Mouse (Mus musculus) forebrain, embryonic 14.5 days (tissue): Measurements from ENCODE around the gene Atxn7l3. TPM values are rescaled to one million over a fixed set of nuclear protein-coding genes. Genes with fewer than 3 reads are reported as not detected.
A peak's percentile ranks its signal among the peaks of the same experiment; 100 is the strongest.

Experiments
- ATAC-seq: fragments of 200-750 bp; cut with Nextera tagmentation; 2 replicates; pipeline ENCODE4 v1.8.0; 2017; ENCODE audit warnings: mild to moderate bottlenecking, moderate library complexity
- DNase-seq: peaks from one replicate; pipeline ENCODE4 v3.0.0-alpha.2; 2015; ENCODE audit warnings: low spot score
- H3K27ac ChIP-seq: fragments of 300-500 bp; sonication (generic); 2 replicates; pipeline ENCODE4 v1.5.1; 2014; ENCODE audit warnings: low read depth, mild to moderate bottlenecking, control low read depth, low read length, moderate library complexity
- H3K27me3 ChIP-seq: fragments of 300-500 bp; sonication (generic); replicated peaks from 2 replicates; pipeline ENCODE4 v1.6.1; 2014; ENCODE audit warnings: low read length, control low read depth, mixed read lengths; ENCODE audit not compliant: control insufficient read depth, insufficient read depth
- H3K36me3 ChIP-seq: fragments of 300-500 bp; sonication (generic); 2 replicates; pipeline ENCODE4 v1.6.1; 2014; ENCODE audit warnings: low read length, control low read depth; ENCODE audit not compliant: control insufficient read depth, insufficient read depth
- H3K4me1 ChIP-seq: fragments of 300-500 bp; sonication (generic); 2 replicates; pipeline ENCODE4 v1.6.1; 2014; ENCODE audit warnings: antibody characterized with exemption, low read length, control low read depth; ENCODE audit not compliant: control insufficient read depth, insufficient read depth
- H3K4me2 ChIP-seq: fragments of 300-500 bp; sonication (generic); 2 replicates; pipeline ENCODE4 v1.6.1; 2014; ENCODE audit warnings: mild to moderate bottlenecking, control low read depth, low read length
- H3K4me3 ChIP-seq: fragments of 300-500 bp; sonication (generic); 2 replicates; pipeline ENCODE4 v1.5.1; 2014; ENCODE audit warnings: low read depth, low read length, control low read depth
- H3K9ac ChIP-seq: fragments of 300-500 bp; sonication (generic); 2 replicates; pipeline ENCODE4 v1.6.1; 2014; ENCODE audit warnings: mild to moderate bottlenecking, low read length, control low read depth, moderate library complexity
- H3K9me3 ChIP-seq: fragments of 300-500 bp; sonication (generic); replicated peaks from 2 replicates; pipeline ENCODE4 v1.6.1; 2016; ENCODE audit warnings: low read length, control low read depth, mixed read lengths; ENCODE audit not compliant: control insufficient read depth
- WGBS: fragments of 180-500 bp; shearing (Covaris S2); extraction: QIAGEN DNeasy Blood & Tissue Kit; methylation state at CpG from one replicate; pipeline ENCODE4 v1.1.7; 2014; 5-methylcytosine and 5-hydroxymethylcytosine counted together
- polyA plus RNA-seq: library from polyadenylated mRNA; unstranded; fragments of >200 nt; fragmentation: Nextera tagmentation; extraction: Ambion mirVana; gene quantifications from 2 replicates; pipeline ENCODE4 v1.2.1, GENCODE M21; 2014

Atxn7l3 gene
- 25.2 and 28.7 TPM in 2 replicates for polyA plus RNA-seq

DNA sequence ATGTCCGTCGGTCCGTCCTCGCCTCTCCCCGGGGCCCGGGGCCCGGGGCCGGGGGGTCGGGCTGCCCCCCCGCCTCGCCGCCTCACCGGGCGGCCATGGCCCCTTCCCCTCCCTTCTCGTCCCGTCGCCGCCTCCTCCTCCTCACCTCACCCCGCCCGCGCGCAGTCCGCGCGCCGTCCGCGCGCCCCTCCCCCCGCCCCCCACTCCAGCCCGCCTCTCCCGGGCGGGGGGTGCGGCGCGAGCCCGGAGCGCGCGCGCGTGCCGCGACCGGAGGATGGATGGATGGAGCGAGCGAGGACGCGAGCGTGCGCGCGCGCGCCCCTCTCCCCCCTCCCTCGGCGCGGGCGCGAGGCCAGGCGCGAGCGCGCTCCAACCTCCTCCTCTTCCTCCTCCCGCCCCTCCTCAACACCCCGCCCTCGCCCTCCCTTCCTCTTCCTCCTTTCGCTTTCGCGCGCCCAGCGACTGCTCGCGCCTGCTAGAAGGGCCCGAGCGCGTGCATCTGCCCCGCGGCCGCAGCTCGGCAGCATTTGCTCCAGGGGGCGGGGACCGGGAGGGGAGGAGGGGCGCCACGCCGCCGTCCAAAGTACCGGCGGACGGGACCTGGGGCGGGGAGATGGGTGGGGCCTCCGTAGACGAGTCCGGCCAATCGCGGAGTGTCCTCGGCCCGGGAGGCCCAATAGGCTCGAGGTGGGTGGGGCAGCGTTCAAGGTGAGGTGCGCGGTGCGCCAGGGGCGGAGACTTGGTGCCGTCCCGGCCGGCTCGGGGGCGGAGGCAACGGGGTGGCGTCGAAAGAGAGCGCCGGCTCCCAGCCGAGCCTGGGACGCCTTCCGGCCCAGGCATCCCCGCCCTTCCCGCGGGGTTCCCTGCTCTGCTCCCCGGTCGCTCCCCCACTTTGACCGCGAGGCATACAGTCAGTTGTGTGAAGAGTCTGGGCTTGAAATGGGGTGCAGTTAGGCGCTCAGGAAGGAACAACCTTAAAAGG is at the start of gene Atxn7l3:
TSS of gene Atxn7l3 (minus strand) at position 141 of the 982 bp plus-strand sequence.
- Histone ChIP-seq H3K36me3 (peaks cover 22% of the 10 kb centered on the region), H3K4me1 (peaks cover 8% of the 10 kb centered on the region), H3K4me2 (peak within 1 kb of the TSS; percentile 94), H3K9me3 (no peaks in the 10 kb centered on the region), H3K27ac (peak within 1 kb of the TSS; percentile 99), H3K27me3 (no peaks in the 10 kb centered on the region), H3K4me3 (peak within 1 kb of the TSS; percentile 89), H3K9ac (peak within 1 kb of the TSS; percentile 96)
- 0% methylated on average over 43 of the region's 125 CpGs for WGBS
- DNase-seq (peak; percentile 99), ATAC-seq (peak; percentile 96)

DNA sequence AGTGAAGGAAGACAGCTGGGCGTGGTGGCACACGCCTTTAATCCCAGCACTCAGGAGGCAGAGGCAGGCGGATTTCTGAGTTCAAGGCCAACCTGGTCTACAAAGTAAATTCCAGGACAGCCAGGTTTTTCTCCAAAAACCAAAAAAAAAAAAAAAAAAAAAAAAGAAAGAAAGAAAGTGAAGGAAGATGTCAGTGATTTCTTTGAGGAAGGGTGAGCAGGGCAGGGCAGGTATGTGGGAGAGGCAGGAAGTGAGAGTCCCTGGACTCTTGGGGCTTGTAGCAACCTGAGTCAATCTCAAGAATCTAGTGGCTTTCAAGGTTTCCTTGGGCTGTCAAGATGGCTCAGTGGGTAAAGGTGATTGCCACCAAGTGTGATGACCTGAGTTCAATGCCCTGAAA is 48.0 kb upstream of the Atxn7l3 start:
- no peak overlapping the region for H3K9ac ChIP-seq
- DNase-seq (no peak), ATAC-seq (no peak)
- H3K9me3 ChIP-seq: no peaks in the 10 kb centered on the region
- no peak overlapping the region for H3K4me3 ChIP-seq
- no peak overlapping the region for H3K4me2 ChIP-seq
- 90% methylated on average over 3 of the region's 3 CpGs for WGBS
- H3K27ac ChIP-seq: no peak overlapping the region
- H3K36me3 ChIP-seq: no peaks in the 10 kb centered on the region
- H3K4me1 ChIP-seq: no peaks in the 10 kb centered on the region
- H3K27me3 ChIP-seq: no peaks in the 10 kb centered on the region

GRCm38 (mm10) chr11:102342742-102343141 is 46.3 kb upstream of the Atxn7l3 start:
- 68% methylated on average over 12 of the region's 12 CpGs for WGBS
- no peaks in the 10 kb centered on the region for H3K27me3 ChIP-seq
- ATAC-seq: no peak
- H3K4me1 ChIP-seq: peaks cover 2% of the 10 kb centered on the region; the same call in 1 of the 2 replicates
- no peak overlapping the region for H3K4me3 ChIP-seq
- no peak overlapping the region for H3K27ac ChIP-seq
- no peak overlapping the region for H3K9ac ChIP-seq
- H3K4me2 ChIP-seq: no peak overlapping the region
- DNase-seq: no peak
- no peaks in the 10 kb centered on the region for H3K36me3 ChIP-seq
- H3K9me3 ChIP-seq: no peaks in the 10 kb centered on the region

DNA sequence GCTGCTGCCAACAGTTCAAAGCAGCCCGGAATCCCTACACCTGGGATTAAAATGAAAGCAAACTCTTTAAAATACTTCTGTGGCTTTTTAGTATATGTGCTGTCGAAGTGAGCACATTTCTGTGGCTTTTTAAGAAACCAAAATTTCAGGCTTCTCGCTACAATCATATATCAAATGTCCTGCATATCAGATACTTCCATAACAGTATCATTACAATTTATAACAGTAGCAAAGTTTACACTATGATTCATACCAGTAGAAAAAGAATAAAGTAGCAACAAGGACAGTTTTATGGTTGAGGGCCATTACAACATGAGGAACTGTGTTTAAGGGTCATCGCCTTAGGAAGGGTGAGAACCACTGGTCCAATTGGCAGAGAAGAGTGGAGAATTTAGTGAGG is 44.7 kb upstream of the Atxn7l3 start:
- no peaks in the 10 kb centered on the region for H3K36me3 ChIP-seq
- H3K4me3 ChIP-seq: no peak overlapping the region
- H3K9ac ChIP-seq: no peak overlapping the region
- H3K4me2 ChIP-seq: no peak overlapping the region
- DNase-seq: no peak
- no peaks in the 10 kb centered on the region for H3K9me3 ChIP-seq
- 88% methylated on average over 4 of the region's 4 CpGs for WGBS
- no peaks in the 10 kb centered on the region for H3K27me3 ChIP-seq
- no peak for ATAC-seq
- H3K27ac ChIP-seq: no peak overlapping the region
- peaks cover 2% of the 10 kb centered on the region; the same call in 1 of the 2 replicates for H3K4me1 ChIP-seq

DNA sequence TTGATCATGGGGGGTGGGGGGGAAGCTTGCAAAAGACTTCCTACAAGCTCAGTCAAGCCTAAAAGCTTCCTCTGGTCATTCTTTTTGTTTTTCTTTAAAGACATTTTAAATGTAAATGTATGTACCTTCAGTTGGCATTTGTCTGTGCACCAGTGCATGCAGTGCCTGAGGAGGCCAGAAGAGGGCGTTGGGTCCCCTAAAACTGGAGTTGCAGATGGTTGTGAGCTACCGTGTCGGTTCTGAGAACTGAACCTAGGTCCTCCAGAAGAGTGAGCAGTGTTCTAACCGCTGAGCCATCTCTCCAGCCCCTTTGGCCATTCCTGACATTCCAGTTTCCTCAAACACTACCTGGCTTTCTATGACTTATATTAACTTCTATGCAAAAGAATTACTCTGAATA is 43.2 kb upstream of the Atxn7l3 start:
- H3K27me3 ChIP-seq: no peaks in the 10 kb centered on the region
- H3K9ac ChIP-seq: no peak overlapping the region
- WGBS: 67% methylated on average over 4 of the region's 4 CpGs
- DNase-seq (no peak), ATAC-seq (no peak)
- H3K4me1 ChIP-seq: peaks cover 7% of the 10 kb centered on the region; the same call in 1 of the 2 replicates
- H3K4me2 ChIP-seq: no peak overlapping the region
- H3K27ac ChIP-seq: no peak overlapping the region
- H3K36me3 ChIP-seq: no peaks in the 10 kb centered on the region
- no peaks in the 10 kb centered on the region for H3K9me3 ChIP-seq
- no peak overlapping the region for H3K4me3 ChIP-seq

DNA sequence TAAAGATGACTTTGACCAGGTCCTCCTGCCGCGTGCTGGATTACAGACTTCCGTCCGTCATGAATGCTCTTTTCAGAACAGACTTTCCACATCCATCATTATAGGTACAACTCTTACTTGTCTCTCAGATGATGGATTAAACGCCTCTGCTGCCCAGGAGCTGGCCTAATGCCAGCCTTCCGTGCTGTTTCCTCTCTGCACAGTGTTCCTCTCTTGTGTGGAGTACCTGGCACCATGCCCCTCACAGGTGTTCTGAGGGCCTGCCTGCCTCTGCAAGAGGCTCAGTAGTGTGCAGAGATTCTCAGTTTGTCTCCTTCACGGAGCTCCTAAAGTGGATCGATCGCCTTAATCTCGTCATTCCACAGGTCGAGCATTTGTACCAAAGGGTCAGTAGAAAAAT is 42.8 kb upstream of the Atxn7l3 start:
- Histone ChIP-seq H3K4me2 (no peak overlapping the region), H3K4me3 (no peak overlapping the region), H3K9me3 (no peaks in the 10 kb centered on the region), H3K27me3 (no peaks in the 10 kb centered on the region), H3K4me1 (peaks cover 7% of the 10 kb centered on the region; the same call in 1 of the 2 replicates), H3K27ac (peak overlapping the region; percentile 33; the same call in 1 of the 2 replicates), H3K36me3 (no peaks in the 10 kb centered on the region), H3K9ac (no peak overlapping the region)
- ATAC-seq: no peak
- peak; percentile 50 for DNase-seq
- WGBS: 68% methylated on average over 11 of the region's 11 CpGs

DNA sequence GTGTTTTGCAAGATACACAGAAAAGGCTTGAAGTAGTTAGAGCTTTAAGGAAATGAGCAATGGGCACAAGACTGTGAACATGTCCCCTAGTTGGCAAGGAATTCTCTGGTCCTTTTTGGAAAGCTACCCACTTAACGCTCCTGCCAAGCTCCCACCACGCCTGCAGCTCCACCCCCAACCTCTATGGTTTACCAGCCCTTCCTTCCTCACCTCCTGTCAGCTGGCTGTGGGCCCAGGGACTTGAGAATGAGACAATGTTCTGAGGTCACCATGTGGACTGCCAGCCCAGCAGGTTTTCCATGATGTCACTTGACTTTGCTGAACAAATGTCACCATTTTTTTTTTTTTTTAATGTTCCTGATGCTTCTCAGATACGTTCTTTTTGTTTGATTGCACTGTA is 42.1 kb upstream of the Atxn7l3 start:
- H3K9me3 ChIP-seq: no peaks in the 10 kb centered on the region
- H3K4me2 ChIP-seq: no peak overlapping the region
- ATAC-seq (peak; percentile 55), DNase-seq (peak; percentile 91)
- 18% methylated on average over 3 of the region's 3 CpGs for WGBS
- no peaks in the 10 kb centered on the region for H3K27me3 ChIP-seq
- no peaks in the 10 kb centered on the region for H3K36me3 ChIP-seq
- H3K4me3 ChIP-seq: no peak overlapping the region
- H3K4me1 ChIP-seq: peaks cover 7% of the 10 kb centered on the region; the same call in 1 of the 2 replicates
- H3K27ac ChIP-seq: no peak overlapping the region; the same call in 1 of the 2 replicates
- H3K9ac ChIP-seq: no peak overlapping the region

DNA sequence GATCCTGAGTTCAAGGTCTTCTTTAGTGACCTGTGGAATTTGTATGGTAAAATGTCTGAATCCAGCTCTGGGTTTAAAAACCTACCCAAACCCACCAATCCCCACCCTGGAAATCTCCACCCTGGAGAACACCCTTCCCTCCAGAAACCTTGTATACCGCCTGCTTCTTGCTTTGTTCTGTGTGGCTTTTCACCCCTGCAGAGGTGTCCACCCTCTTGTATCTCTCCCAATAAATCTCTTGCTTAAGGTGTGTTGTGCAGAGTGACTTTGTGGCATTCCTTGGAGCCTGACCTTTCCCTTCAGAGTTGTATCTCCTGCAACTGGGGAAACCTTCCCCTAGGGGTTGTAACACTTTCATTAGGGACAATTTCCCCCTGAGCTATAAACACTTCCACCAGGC is 41.5 kb upstream of the Atxn7l3 start:
- H3K27ac ChIP-seq: no peak overlapping the region
- WGBS: 67% methylated on average over 1 of the region's 1 CpGs
- no peak overlapping the region for H3K9ac ChIP-seq

DNA sequence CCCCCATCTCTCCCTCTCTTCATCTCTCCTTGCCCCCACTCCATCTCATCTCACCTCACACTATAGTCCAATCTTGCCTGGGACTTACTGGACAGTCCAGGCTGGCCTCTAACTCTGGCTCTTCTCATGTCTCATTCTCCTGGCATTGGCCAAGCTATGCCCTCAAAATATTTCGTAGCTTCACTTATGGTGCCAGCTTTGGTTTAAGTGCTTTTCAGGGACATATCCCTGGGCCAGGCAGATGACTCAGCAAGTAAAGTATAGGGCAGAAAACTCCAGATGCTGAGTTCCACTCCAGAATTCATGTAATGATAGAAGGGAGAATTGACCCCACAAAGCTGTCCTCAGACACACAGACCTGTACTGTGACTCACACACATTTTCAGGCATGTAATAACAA is 39.8 kb upstream of the Atxn7l3 start:
- Histone ChIP-seq H3K4me2 (no peak overlapping the region), H3K9me3 (no peaks in the 10 kb centered on the region), H3K27me3 (no peaks in the 10 kb centered on the region), H3K36me3 (no peaks in the 10 kb centered on the region), H3K4me1 (peaks cover 7% of the 10 kb centered on the region; the same call in 1 of the 2 replicates), H3K9ac (no peak overlapping the region), H3K27ac (no peak overlapping the region), H3K4me3 (no peak overlapping the region)
- ATAC-seq (no peak), DNase-seq (no peak)
- 83% methylated on average over 1 of the region's 1 CpGs for WGBS

More for the DNA sequence above, 41.5 kb upstream of the Atxn7l3 start:
- ATAC-seq: no peak
- Histone ChIP-seq H3K27me3 (no peaks in the 10 kb centered on the region), H3K4me3 (no peak overlapping the region), H3K4me2 (no peak overlapping the region), H3K36me3 (no peaks in the 10 kb centered on the region), H3K4me1 (peaks cover 7% of the 10 kb centered on the region; the same call in 1 of the 2 replicates), H3K9me3 (no peaks in the 10 kb centered on the region)
- DNase-seq: no peak
